Mouse (Mus musculus): ENCODE measurements around the gene Alpl.

DNA sequence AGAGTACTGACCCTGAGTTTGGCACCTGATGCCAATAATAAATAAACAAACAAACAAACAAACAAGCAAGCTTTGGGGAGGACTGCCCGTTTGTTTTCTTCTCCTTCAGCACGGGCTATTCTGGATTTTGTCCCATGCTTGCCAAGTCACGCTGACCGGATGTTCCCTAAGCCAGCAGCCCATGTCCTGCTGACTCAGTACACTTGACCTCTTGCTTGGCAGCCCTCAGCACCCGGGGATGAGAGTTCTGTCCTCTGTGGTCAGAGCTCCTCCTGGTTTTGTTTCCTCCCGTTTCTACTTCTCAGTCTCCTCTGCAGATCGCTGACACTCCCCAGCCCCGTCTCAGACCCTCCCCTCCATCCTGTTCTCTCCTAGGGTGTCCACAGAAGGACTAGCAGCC, 41.6 kb upstream of the Alpl start:
- TF ChIP-seq GATA1 (IDR thresholded peaks at IDR 0.05; ENCODE audit: borderline replicate concordance, low read length) (no peak), FLI1 (IDR thresholded peaks at IDR 0.05; ENCODE audit: low read length) (no peak)

Measured in megakaryocyte, embryonic 14.5 days (primary cell).